ENCODE assay signal across 19 mouse cellular contexts in genomic region chr11:48295370-48295769, GRCm38 (mm10).
A peak's percentile ranks its signal among the peaks of the same experiment; 100 is the strongest.
DNase-seq lines count a peak whose midpoint lies in the region.
"Had no signal": no experiment of that assay in that cellular context is flagged by ENCODE, and none has a peak within 500 bp of the region (broad histone marks: within the 10 kb centered on the region; RNA-seq: fewer than 3 reads in every experiment).

No protein-coding gene starts in this region.

- DNase-seq in frontal cortex, adult 2 months (ENCODE audit: extremely low spot score in 1 of 2, low spot score in 1 of 2) = peak; percentile 6 to 19
- DNase-seq in frontal cortex, postnatal 10 days (ENCODE audit: low spot score in 2 of 2) = no peak
- DNase-seq in left cerebral cortex, postnatal 25 days (ENCODE audit: low spot score in 2 of 2) = peak; percentile 2 to 63
- DNase-seq in left cerebral cortex, postnatal 4 days = no peak
- DNase-seq in brain, adult 2 months (ENCODE audit: low read depth, low spot score) = peak; percentile 50
- no peak for DNase-seq in lung, postnatal 36 days
- DNase-seq: adrenal gland, adult 2 months; adrenal gland, postnatal 14 days; B cell, adult 2 months; cerebellum, adult 11-12 months; cerebellum, adult 8-10 months; cerebellum, postnatal 10 days; cerebellum, postnatal 36 days; embryo, embryonic 11 days; gastrocnemius, postnatal 10 days; gastrocnemius, postnatal 36 days; heart, adult 2 months; heart, postnatal 14 days; heart, postnatal 4 days had no signal

- intact Hi-C loops in left cerebral cortex, postnatal 25 days (cut with DNase I) = no loop called here
- intact Hi-C loops in left cerebral cortex, postnatal 4 days (cut with DNase I) = no loop called here

Comparison
In these comparisons a context has a peak if more than half of its experiments do, and no peak if none do; other contexts are left out.
1. DNase-seq: peak in frontal cortex, adult 2 months (2 of 2), left cerebral cortex, postnatal 25 days (2 of 2) and brain, adult 2 months (single experiment); none in frontal cortex, postnatal 10 days (0 of 2), left cerebral cortex, postnatal 4 days (single experiment) and lung, postnatal 36 days (single experiment).